Mouse (Mus musculus): Measurements from ENCODE around the gene Vwa7. TPM values are rescaled to one million over a fixed set of nuclear protein-coding genes. Genes with fewer than 3 reads are reported as not detected.

Vwa7 gene
- polyA plus RNA-seq, 1 experiment from 2014 or later: 0.28 TPM

- WGBS: 52% methylated on average over 4 of the region's 4 CpGs
- no peak overlapping the region for H3K4me3 ChIP-seq (ENCODE audit: low read depth, low read length)
These were observed 27.4 kb downstream of the Vwa7 start for GRCm38 (mm10) chr17:35043794-35044193.

GRCm38 (mm10) chr17:35044904-35045806 is 28.8 kb downstream of the Vwa7 start:
- H3K27me3 ChIP-seq (ENCODE audit: control insufficient read depth, insufficient read depth, low read length): no peaks in the 10 kb centered on the region
- H3K36me3 ChIP-seq (ENCODE audit: control insufficient read depth, insufficient read depth, low read length): no peaks in the 10 kb centered on the region
- ATAC-seq (ENCODE audit: low FRiP score, low TSS enrichment) (no peak), DNase-seq (ENCODE audit: low spot score) (no peak)
- no peaks in the 10 kb centered on the region for H3K9me3 ChIP-seq (ENCODE audit: control insufficient read depth, low read length)
- H3K4me1 ChIP-seq (replicated peaks; ENCODE audit: control insufficient read depth, insufficient read depth): peaks cover 8% of the 10 kb centered on the region; the same call in 1 of the 2 replicates
- H3K9ac ChIP-seq (ENCODE audit: low read length): no peak overlapping the region
- no peak overlapping the region for H3K4me3 ChIP-seq (ENCODE audit: low read depth, low read length)
- 65% methylated on average over 7 of the region's 7 CpGs for WGBS
- TF ChIP-seq EP300 (optimal IDR thresholded peaks at IDR 0.05) (no peak), CTCF (IDR thresholded peaks at IDR 0.05; ENCODE audit: low read depth) (no peak)
- H3K27ac ChIP-seq (replicated peaks): peak overlapping the region; percentile 89
- peak overlapping the region; percentile 94 for H3K4me2 ChIP-seq (replicated peaks; ENCODE audit: low read depth)

More at GRCm38 (mm10) chr17:35043794-35044193, 27.4 kb downstream of the Vwa7 start:
- no peaks in the 10 kb centered on the region for H3K36me3 ChIP-seq (ENCODE audit: control insufficient read depth, insufficient read depth, low read length)
- no peaks in the 10 kb centered on the region for H3K27me3 ChIP-seq (ENCODE audit: control insufficient read depth, insufficient read depth, low read length)
- peak overlapping the region; percentile 88 for H3K27ac ChIP-seq (replicated peaks)
- H3K9me3 ChIP-seq (ENCODE audit: control insufficient read depth, low read length): no peaks in the 10 kb centered on the region
- no peak overlapping the region for H3K9ac ChIP-seq (ENCODE audit: low read length)
- ATAC-seq (ENCODE audit: low FRiP score, low TSS enrichment) (peak; percentile 28), DNase-seq (ENCODE audit: low spot score) (no peak)
- no peak for TF ChIP-seq EP300 (optimal IDR thresholded peaks at IDR 0.05)
- TF ChIP-seq CTCF (IDR thresholded peaks at IDR 0.05; ENCODE audit: low read depth): no peak
- peak overlapping the region; percentile 11; the same call in 1 of the 2 replicates for H3K4me2 ChIP-seq (replicated peaks; ENCODE audit: low read depth)
- peaks cover 8% of the 10 kb centered on the region; the same call in 1 of the 2 replicates for H3K4me1 ChIP-seq (replicated peaks; ENCODE audit: control insufficient read depth, insufficient read depth)

- TF ChIP-seq EP300 (optimal IDR thresholded peaks at IDR 0.05) (no peak), CTCF (IDR thresholded peaks at IDR 0.05; ENCODE audit: low read depth) (no peak)
- WGBS: 4% methylated on average over 47 of the region's 48 CpGs
- no peaks in the 10 kb centered on the region for H3K36me3 ChIP-seq (ENCODE audit: control insufficient read depth, insufficient read depth, low read length)
- H3K4me2 ChIP-seq (replicated peaks; ENCODE audit: low read depth): peak overlapping the region; percentile 94
- peaks cover 8% of the 10 kb centered on the region; the same call in 1 of the 2 replicates for H3K4me1 ChIP-seq (replicated peaks; ENCODE audit: control insufficient read depth, insufficient read depth)
- peak overlapping the region; percentile 76 for H3K9ac ChIP-seq (ENCODE audit: low read length)
- no peaks in the 10 kb centered on the region for H3K27me3 ChIP-seq (ENCODE audit: control insufficient read depth, insufficient read depth, low read length)
- peak overlapping the region; percentile 89 for H3K27ac ChIP-seq (replicated peaks)
- H3K4me3 ChIP-seq (ENCODE audit: low read depth, low read length): peak overlapping the region; percentile 57
- ATAC-seq (ENCODE audit: low FRiP score, low TSS enrichment): no peak
- no peak for DNase-seq (ENCODE audit: low spot score)
- no peaks in the 10 kb centered on the region for H3K9me3 ChIP-seq (ENCODE audit: control insufficient read depth, low read length)
These were observed 29.7 kb downstream of the Vwa7 start for GRCm38 (mm10) chr17:35045807-35046680.

- DNase-seq (ENCODE audit: low spot score) (peak; percentile 99), ATAC-seq (ENCODE audit: low FRiP score, low TSS enrichment) (peak; percentile 95)
- Histone ChIP-seq H3K4me3 (ENCODE audit: low read depth, low read length) (peak within 1 kb of the TSS; percentile 57), H3K27ac (replicated peaks) (peak within 1 kb of the TSS; percentile 99), H3K27me3 (ENCODE audit: control insufficient read depth, insufficient read depth, low read length) (no peaks in the 10 kb centered on the region), H3K4me1 (replicated peaks; ENCODE audit: control insufficient read depth, insufficient read depth) (peaks cover 8% of the 10 kb centered on the region; the same call in 1 of the 2 replicates), H3K36me3 (ENCODE audit: control insufficient read depth, insufficient read depth, low read length) (no peaks in the 10 kb centered on the region), H3K9me3 (ENCODE audit: control insufficient read depth, low read length) (no peaks in the 10 kb centered on the region), H3K4me2 (replicated peaks; ENCODE audit: low read depth) (peak within 1 kb of the TSS; percentile 94), H3K9ac (ENCODE audit: low read length) (peak within 1 kb of the TSS; percentile 76)
- 2% methylated on average over 33 of the region's 33 CpGs for WGBS
- TF ChIP-seq CTCF (IDR thresholded peaks at IDR 0.05; ENCODE audit: low read depth): no peak
- TF ChIP-seq EP300 (optimal IDR thresholded peaks at IDR 0.05): no peak
These were observed 30.5 kb downstream of the Vwa7 start, which contains the start of gene Msh5 for GRCm38 (mm10) chr17:35046681-35047455. TSS of gene Msh5 (minus strand) at chr17:35046745.

- DNase-seq (ENCODE audit: low spot score) (peak; percentile 41), ATAC-seq (ENCODE audit: low FRiP score, low TSS enrichment) (no peak)
- WGBS: 39% methylated on average over 1 of the region's 1 CpGs
- Histone ChIP-seq H3K4me2 (replicated peaks; ENCODE audit: low read depth) (peak overlapping the region; percentile 42), H3K9me3 (ENCODE audit: control insufficient read depth, low read length) (no peaks in the 10 kb centered on the region), H3K4me1 (replicated peaks; ENCODE audit: control insufficient read depth, insufficient read depth) (peaks cover 12% of the 10 kb centered on the region; the same call in 1 of the 2 replicates), H3K4me3 (ENCODE audit: low read depth, low read length) (0 out of 2 replicates have a peak overlapping the region, but pooled peaks have one; percentile 3), H3K27me3 (ENCODE audit: control insufficient read depth, insufficient read depth, low read length) (no peaks in the 10 kb centered on the region), H3K9ac (ENCODE audit: low read length) (no peak overlapping the region), H3K27ac (replicated peaks) (peak overlapping the region; percentile 99), H3K36me3 (ENCODE audit: control insufficient read depth, insufficient read depth, low read length) (peaks cover 1% of the 10 kb centered on the region; the same call in 1 of the 2 replicates)
- TF ChIP-seq CTCF (IDR thresholded peaks at IDR 0.05; ENCODE audit: low read depth) (no peak), EP300 (optimal IDR thresholded peaks at IDR 0.05) (no peak)
These were observed 31.3 kb downstream of the Vwa7 start for GRCm38 (mm10) chr17:35047688-35048087.
